Mouse (Mus musculus): ENCODE measurements around the gene Med12. TPM values are rescaled to one million over a fixed set of nuclear protein-coding genes. Genes with fewer than 3 reads are reported as not detected.

Gene Med12
- polyA plus RNA-seq (2014; fragmentation: Nextera tagmentation; extraction: Ambion mirVana): 38.0 and 42.5 TPM in 2 replicates

DNA sequence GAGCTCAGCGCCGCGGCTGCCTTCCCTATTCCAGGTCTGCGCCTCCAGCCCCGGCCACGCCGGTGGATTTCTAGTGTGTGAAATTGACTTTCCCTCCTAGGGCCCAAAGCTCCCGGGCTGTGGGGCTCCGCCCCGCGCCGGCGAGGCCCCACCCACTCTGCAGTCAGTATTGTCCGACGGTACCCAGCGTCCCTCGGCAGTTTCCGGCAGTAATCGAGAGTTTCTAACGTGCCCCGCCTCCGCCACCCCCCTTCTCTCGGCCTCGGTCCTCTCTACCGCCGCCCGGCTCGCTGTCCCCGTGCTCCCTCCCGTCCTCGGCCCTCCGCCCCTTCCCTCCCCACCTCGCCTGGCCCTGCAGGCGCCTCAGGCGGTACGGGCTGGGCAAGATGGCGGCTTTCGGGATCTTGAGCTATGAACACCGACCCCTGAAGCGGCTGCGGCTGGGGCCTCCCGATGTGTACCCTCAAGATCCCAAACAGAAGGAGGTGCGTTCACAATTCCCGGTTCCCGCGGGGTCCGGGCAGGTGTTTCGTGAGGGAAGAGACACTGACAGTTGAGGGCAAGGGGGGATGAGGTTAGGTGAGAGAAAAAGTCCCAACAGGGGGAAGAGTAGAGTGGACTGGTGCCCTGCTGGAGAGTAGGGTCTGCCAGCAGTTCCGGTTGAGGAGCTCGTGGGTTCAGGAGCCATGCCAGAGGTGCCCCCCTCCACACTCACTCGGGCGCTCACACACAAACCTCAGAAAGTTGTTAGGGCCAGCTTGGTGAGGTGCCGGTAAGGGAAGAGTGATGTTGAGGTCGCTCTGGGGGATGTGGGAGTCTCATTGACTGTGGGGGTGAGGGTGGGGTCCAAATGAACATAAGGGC lies at the start of gene Med12:
TSS of gene Med12 (plus strand) at position 156 of the 864 bp plus-strand sequence.
- Histone ChIP-seq H3K4me3 (ENCODE audit: low read depth, low read length) (peak within 1 kb of the TSS; percentile 58), H3K27ac (replicated peaks; ENCODE audit: low read depth, low read length) (peak within 1 kb of the TSS; percentile 61), H3K36me3 (ENCODE audit: control insufficient read depth, insufficient read depth, low read length) (peaks cover 24% of the 10 kb centered on the region), H3K27me3 (replicated peaks; ENCODE audit: control insufficient read depth, insufficient read depth, low read length) (peaks cover 6% of the 10 kb centered on the region; the same call in 1 of the 2 replicates), H3K9me3 (ENCODE audit: control insufficient read depth, low read length) (no peaks in the 10 kb centered on the region), H3K4me2 (ENCODE audit: low read depth, low read length) (peak within 1 kb of the TSS; percentile 57), H3K9ac (ENCODE audit: low read depth, low read length) (peak within 1 kb of the TSS; percentile 76), H3K4me1 (ENCODE audit: control insufficient read depth, insufficient read depth, low read length) (no peaks in the 10 kb centered on the region)
- ATAC-seq (ENCODE audit: low read depth): peak; percentile 98
- 16% methylated on average over 40 of the region's 54 CpGs for WGBS
- DNase-seq (ENCODE audit: low spot score): peak; percentile 95

DNA sequence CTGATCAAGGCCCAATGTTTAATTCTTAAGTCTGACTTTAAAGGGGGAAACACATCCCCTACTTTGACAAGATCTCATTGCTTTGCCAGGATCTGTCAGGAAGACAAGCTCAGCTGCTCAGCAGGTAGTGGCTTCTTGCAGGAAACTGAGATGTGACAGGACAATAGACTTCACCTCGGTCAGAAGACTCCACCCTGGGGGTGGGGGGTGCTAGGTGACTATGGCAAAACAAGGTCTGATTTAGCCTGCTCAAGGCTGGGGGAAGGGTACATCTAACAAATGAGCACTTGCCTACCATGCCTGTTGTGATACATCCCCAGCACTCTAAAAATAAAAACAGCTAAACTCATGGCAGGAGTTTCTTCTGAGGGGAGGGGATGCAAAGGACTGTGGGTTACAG lies 28.8 kb upstream of the Med12 start:
- no peak for ATAC-seq (ENCODE audit: low read depth)

DNA sequence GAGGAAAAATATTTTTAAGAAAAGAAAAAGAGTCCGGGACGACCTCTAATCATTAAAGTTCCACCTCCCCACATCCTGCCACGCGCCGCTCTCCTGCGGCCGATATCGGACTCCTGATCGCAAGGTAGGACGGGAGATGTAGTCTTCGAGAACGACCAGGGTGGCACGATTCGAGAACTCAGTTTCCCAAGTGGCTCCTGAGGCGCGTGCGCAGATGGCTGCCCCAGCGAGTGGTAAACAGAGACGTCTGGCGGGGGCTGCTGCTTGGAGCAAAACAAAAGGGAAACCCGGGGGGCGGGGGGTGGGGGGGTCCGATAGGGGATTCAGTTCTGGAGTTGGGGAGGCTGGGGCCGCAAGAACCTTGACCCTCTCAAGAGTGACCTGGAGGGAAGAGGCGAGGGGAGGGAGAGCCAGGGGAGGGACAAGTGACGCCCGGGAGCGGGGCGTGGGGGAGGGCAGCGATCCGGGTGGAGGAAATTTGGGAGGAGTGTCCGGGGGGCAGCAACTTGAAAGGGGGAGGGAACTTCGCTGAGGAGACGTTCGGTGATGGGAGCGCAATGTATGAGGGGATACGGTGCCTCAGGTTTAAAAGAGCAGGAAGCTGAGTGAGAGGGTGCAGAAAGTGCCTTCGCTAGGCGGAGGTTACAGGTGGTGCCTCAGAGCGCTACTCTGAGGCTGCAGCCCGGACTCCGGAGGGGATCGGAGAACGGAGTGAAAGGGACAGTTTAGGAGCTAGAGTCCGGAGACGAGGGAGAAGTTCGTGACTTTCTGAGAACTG lies 19.7 kb upstream of the Med12 start, which contains the start of gene Foxo4:
TSS of gene Foxo4 (plus strand) at position 577 of the 778 bp plus-strand sequence.
- peak within 1 kb of the TSS; percentile 62 for H3K4me2 ChIP-seq (ENCODE audit: low read depth, low read length)
- H3K4me3 ChIP-seq (ENCODE audit: low read depth, low read length): peak within 1 kb of the TSS; percentile 53
- WGBS: 28% methylated on average over 45 of the region's 47 CpGs
- 0 out of 2 replicates have a peak, but pooled peaks cover 7% of the 10 kb centered on the region for H3K36me3 ChIP-seq (ENCODE audit: control insufficient read depth, insufficient read depth, low read length)
- H3K27ac ChIP-seq (replicated peaks; ENCODE audit: low read depth, low read length): peak within 1 kb of the TSS; percentile 68
- no peaks in the 10 kb centered on the region for H3K27me3 ChIP-seq (replicated peaks; ENCODE audit: control insufficient read depth, insufficient read depth, low read length)
- peak within 1 kb of the TSS; percentile 69 for H3K9ac ChIP-seq (ENCODE audit: low read depth, low read length)
- no peaks in the 10 kb centered on the region for H3K9me3 ChIP-seq (ENCODE audit: control insufficient read depth, low read length)
- ATAC-seq (ENCODE audit: low read depth) (peak; percentile 94), DNase-seq (ENCODE audit: low spot score) (peak; percentile 98)
- no peaks in the 10 kb centered on the region for H3K4me1 ChIP-seq (ENCODE audit: control insufficient read depth, insufficient read depth, low read length)

More for the DNA sequence above, 28.8 kb upstream of the Med12 start:
- 20% methylated on average over 1 of the region's 1 CpGs for WGBS
- H3K9ac ChIP-seq (ENCODE audit: low read depth, low read length): no peak overlapping the region
- H3K9me3 ChIP-seq (ENCODE audit: control insufficient read depth, low read length): no peaks in the 10 kb centered on the region
- H3K27me3 ChIP-seq (replicated peaks; ENCODE audit: control insufficient read depth, insufficient read depth, low read length): no peaks in the 10 kb centered on the region; the same call in 1 of the 2 replicates
- H3K4me3 ChIP-seq (ENCODE audit: low read depth, low read length): no peak overlapping the region
- H3K36me3 ChIP-seq (ENCODE audit: control insufficient read depth, insufficient read depth, low read length): no peaks in the 10 kb centered on the region
- no peak overlapping the region for H3K4me2 ChIP-seq (ENCODE audit: low read depth, low read length)
- no peak for DNase-seq (ENCODE audit: low spot score)
- H3K27ac ChIP-seq (replicated peaks; ENCODE audit: low read depth, low read length): no peak overlapping the region
- H3K4me1 ChIP-seq (ENCODE audit: control insufficient read depth, insufficient read depth, low read length): no peaks in the 10 kb centered on the region

DNA sequence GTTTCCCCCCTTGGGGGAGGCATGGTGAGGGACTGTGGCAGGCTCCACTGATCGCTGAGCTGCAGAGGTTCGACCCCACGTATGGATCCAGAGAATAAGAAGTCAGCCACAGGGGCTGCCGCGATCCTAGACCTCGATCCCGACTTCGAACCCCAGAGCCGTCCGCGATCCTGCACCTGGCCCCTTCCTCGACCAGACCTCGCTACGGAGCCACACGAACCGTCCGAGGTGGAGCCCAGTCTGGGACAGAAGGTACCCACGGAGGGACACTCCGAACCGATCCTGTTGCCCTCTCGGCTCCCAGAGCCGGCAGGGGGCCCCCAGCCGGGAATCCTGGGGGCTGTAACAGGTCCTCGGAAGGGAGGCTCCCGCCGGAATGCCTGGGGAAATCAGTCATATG lies 19.1 kb upstream of the Med12 start:
- Histone ChIP-seq H3K27ac (replicated peaks; ENCODE audit: low read depth, low read length) (peak overlapping the region; percentile 68), H3K9me3 (ENCODE audit: control insufficient read depth, low read length) (no peaks in the 10 kb centered on the region), H3K27me3 (replicated peaks; ENCODE audit: control insufficient read depth, insufficient read depth, low read length) (no peaks in the 10 kb centered on the region), H3K4me1 (ENCODE audit: control insufficient read depth, insufficient read depth, low read length) (no peaks in the 10 kb centered on the region), H3K9ac (ENCODE audit: low read depth, low read length) (peak overlapping the region; percentile 69), H3K36me3 (ENCODE audit: control insufficient read depth, insufficient read depth, low read length) (0 out of 2 replicates have a peak, but pooled peaks cover 7% of the 10 kb centered on the region), H3K4me2 (ENCODE audit: low read depth, low read length) (peak overlapping the region; percentile 62), H3K4me3 (ENCODE audit: low read depth, low read length) (peak overlapping the region; percentile 53)
- DNase-seq (ENCODE audit: low spot score) (no peak), ATAC-seq (ENCODE audit: low read depth) (peak; percentile 16; the same call in 1 of the 2 replicates)
- 3% methylated on average over 20 of the region's 26 CpGs for WGBS

DNA sequence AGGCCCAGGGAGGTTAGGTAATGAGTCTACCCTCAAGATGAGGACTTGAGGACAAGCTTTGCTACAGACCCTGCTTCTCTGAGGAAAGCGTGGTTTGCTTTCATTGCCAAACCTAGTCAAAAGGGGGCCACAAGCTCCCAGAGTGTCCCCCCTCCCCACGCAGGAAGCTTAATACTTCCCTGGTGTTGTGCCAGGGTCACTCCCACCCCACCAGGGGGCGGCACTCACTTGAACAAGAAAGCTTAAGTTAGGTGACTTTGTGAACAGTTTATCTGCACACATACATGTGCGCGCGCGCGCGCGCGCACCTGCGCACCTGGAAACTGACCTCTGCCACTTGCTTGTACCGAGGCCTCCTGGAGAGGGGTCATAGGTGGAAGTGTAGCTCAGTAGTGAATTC lies 17.2 kb upstream of the Med12 start:
- Histone ChIP-seq H3K9ac (ENCODE audit: low read depth, low read length) (peak overlapping the region; percentile 25; the same call in 1 of the 2 replicates), H3K36me3 (ENCODE audit: control insufficient read depth, insufficient read depth, low read length) (0 out of 2 replicates have a peak, but pooled peaks cover 7% of the 10 kb centered on the region), H3K4me3 (ENCODE audit: low read depth, low read length) (peak overlapping the region; percentile 53), H3K9me3 (ENCODE audit: control insufficient read depth, low read length) (no peaks in the 10 kb centered on the region), H3K27me3 (replicated peaks; ENCODE audit: control insufficient read depth, insufficient read depth, low read length) (no peaks in the 10 kb centered on the region), H3K27ac (replicated peaks; ENCODE audit: low read depth, low read length) (no peak overlapping the region), H3K4me2 (ENCODE audit: low read depth, low read length) (peak overlapping the region; percentile 62), H3K4me1 (ENCODE audit: control insufficient read depth, insufficient read depth, low read length) (no peaks in the 10 kb centered on the region)
- no peak for ATAC-seq (ENCODE audit: low read depth)
- 82% methylated on average over 13 of the region's 13 CpGs for WGBS
- peak; percentile 36 for DNase-seq (ENCODE audit: low spot score)

DNA sequence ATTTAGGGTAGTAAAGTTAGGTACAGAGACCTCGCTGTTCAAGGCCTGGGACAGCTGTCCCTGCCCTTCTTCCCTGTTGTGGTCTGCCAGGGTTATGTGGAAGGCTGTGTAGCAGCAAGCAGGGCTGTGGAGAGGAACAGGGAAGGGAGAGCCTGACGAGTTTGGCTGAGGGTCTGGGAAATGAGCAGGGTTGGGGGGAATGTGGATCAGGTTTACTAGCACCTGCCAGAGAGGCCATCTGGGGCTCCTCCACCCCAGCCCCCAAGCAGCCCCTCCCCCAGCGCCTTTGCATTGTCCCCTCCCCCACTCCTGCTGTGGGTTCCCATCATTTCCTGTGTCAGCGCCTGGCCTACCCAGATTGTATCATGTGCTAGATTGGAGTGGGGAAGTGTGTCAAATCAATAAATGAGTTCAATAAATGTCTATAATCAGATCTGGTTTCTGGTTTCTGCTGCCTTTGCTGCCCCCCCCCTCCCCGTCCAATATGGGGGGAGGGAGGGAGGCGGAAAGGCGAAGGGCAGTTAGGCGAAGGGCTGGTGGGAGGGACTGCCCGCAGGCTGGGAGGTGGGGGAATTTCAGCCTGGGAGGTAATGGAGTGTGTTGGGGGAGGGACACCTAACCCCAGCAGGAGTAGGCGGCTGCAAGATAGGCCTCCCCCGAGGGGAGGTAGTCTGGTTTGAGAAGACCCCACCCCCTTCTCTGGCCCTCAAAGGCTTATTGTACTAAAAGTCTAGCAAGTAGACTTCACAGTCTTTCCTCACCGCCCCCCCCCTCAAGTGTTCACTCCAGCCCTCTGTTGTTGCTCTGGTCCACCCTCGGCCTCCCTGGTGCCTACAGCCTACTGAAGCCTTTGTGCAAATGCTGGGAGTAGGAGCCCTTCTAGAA lies 13.1 kb upstream of the Med12 start:
- ATAC-seq (ENCODE audit: low read depth) (peak; percentile 88), DNase-seq (ENCODE audit: low spot score) (peak; percentile 86)
- Histone ChIP-seq H3K27me3 (replicated peaks; ENCODE audit: control insufficient read depth, insufficient read depth, low read length) (0 out of 2 replicates have a peak, but pooled peaks cover 3% of the 10 kb centered on the region), H3K36me3 (ENCODE audit: control insufficient read depth, insufficient read depth, low read length) (0 out of 2 replicates have a peak, but pooled peaks cover 7% of the 10 kb centered on the region), H3K9ac (ENCODE audit: low read depth, low read length) (no peak overlapping the region), H3K4me1 (ENCODE audit: control insufficient read depth, insufficient read depth, low read length) (no peaks in the 10 kb centered on the region), H3K4me3 (ENCODE audit: low read depth, low read length) (no peak overlapping the region), H3K4me2 (ENCODE audit: low read depth, low read length) (0 out of 2 replicates have a peak overlapping the region, but pooled peaks have one; percentile 10), H3K27ac (replicated peaks; ENCODE audit: low read depth, low read length) (peak overlapping the region; percentile 77), H3K9me3 (ENCODE audit: control insufficient read depth, low read length) (no peaks in the 10 kb centered on the region)
- WGBS: 26% methylated on average over 9 of the region's 13 CpGs

DNA sequence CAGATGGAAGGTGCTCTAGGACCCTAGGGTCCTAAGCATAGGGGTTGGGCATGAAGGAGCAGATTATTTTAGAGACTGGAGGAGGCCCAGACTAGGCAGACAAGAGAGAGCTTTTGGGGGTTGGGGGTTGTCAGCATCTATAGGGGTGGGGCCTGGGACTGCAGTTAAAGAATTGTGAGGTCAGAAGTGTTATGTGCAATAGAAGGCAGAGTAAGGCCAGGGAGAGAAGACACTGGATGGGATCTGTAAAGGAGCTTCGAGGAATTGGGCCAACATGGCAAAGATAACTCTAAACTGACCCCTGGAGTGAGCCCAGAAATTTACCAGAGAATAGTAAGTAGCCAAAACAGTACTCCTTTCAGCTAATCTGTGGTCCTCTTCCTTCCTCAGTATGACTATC lies 9.9 kb upstream of the Med12 start, which contains the start of gene Gm614:
TSS of gene Gm614 (minus strand) at position 101 of the 400 bp plus-strand sequence.
- Histone ChIP-seq H3K27ac (replicated peaks; ENCODE audit: low read depth, low read length) (no peak within 1 kb of the TSS), H3K9ac (ENCODE audit: low read depth, low read length) (no peak within 1 kb of the TSS)
- ATAC-seq (ENCODE audit: low read depth): no peak

More for the DNA sequence above, 9.9 kb upstream of the Med12 start, which contains the start of gene Gm614:
- H3K4me3 ChIP-seq (ENCODE audit: low read depth, low read length): no peak within 1 kb of the TSS
- 85% methylated on average over 1 of the region's 1 CpGs for WGBS
- H3K9me3 ChIP-seq (ENCODE audit: control insufficient read depth, low read length): no peaks in the 10 kb centered on the region
- 0 out of 2 replicates have a peak, but pooled peaks cover 3% of the 10 kb centered on the region for H3K27me3 ChIP-seq (replicated peaks; ENCODE audit: control insufficient read depth, insufficient read depth, low read length)
- no peaks in the 10 kb centered on the region for H3K4me1 ChIP-seq (ENCODE audit: control insufficient read depth, insufficient read depth, low read length)
- no peak for DNase-seq (ENCODE audit: low spot score)
- H3K4me2 ChIP-seq (ENCODE audit: low read depth, low read length): no peak within 1 kb of the TSS
- 0 out of 2 replicates have a peak, but pooled peaks cover under 1% of the 10 kb centered on the region for H3K36me3 ChIP-seq (ENCODE audit: control insufficient read depth, insufficient read depth, low read length)
